Mouse (Mus musculus): Measurements from ENCODE around the gene Socs7.
"Not testable (repeated sequence)": the region's sequence is repeated elsewhere in the genome, so short reads cannot be mapped to it uniquely, and the experiment has no call there.

Socs7 gene

GRCm38 (mm10) chr11:97361948-97362648 lies at the start of gene Socs7:
Gene Socs7, plus strand, starts transcription at chr11:97362551.
- peak; percentile 96 for DNase-seq

- DNase-seq = not testable (repeated sequence)
Measured at GRCm38 (mm10) chr11:97312871-97313270, 49.5 kb upstream of the Socs7 start.

GRCm38 (mm10) chr11:97314110-97314509 lies 48.2 kb upstream of the Socs7 start:
- DNase-seq = no peak

- no peak for DNase-seq
Measured at GRCm38 (mm10) chr11:97314751-97315503, 47.4 kb upstream of the Socs7 start.

GRCm38 (mm10) chr11:97315504-97316503 lies 46.5 kb upstream of the Socs7 start, which contains the start of gene Mrpl45:
Gene Mrpl45, plus strand, starts transcription at chr11:97315716.
- peak; percentile 99 for DNase-seq

- DNase-seq = no peak
Measured at GRCm38 (mm10) chr11:97321197-97321596, 41.2 kb upstream of the Socs7 start.

GRCm38 (mm10) chr11:97321894-97322600 lies 40.3 kb upstream of the Socs7 start:
- DNase-seq = not testable (repeated sequence)

GRCm38 (mm10) chr11:97325224-97325623 lies 37.1 kb upstream of the Socs7 start:
- DNase-seq = no peak

GRCm38 (mm10) chr11:97328148-97328547 lies 34.2 kb upstream of the Socs7 start:
- peak; percentile 53 for DNase-seq

- no peak for DNase-seq
Measured at GRCm38 (mm10) chr11:97330315-97330714, 32.0 kb upstream of the Socs7 start.

- DNase-seq = no peak
Measured at GRCm38 (mm10) chr11:97331231-97332190, 30.8 kb upstream of the Socs7 start.

- DNase-seq = no peak
Measured at GRCm38 (mm10) chr11:97333044-97333443, 29.3 kb upstream of the Socs7 start.

- no peak for DNase-seq
Measured at GRCm38 (mm10) chr11:97333896-97334295, 28.5 kb upstream of the Socs7 start.

GRCm38 (mm10) chr11:97334400-97334799 lies 28.0 kb upstream of the Socs7 start:
- no peak for DNase-seq

GRCm38 (mm10) chr11:97336238-97336637 lies 26.1 kb upstream of the Socs7 start:
- DNase-seq = no peak

- DNase-seq = no peak
Measured at GRCm38 (mm10) chr11:97336751-97337345, 25.5 kb upstream of the Socs7 start.

- no peak for DNase-seq
Measured at GRCm38 (mm10) chr11:97337363-97337762, 25.0 kb upstream of the Socs7 start.

- no peak for DNase-seq
Measured at GRCm38 (mm10) chr11:97338302-97338976, 23.9 kb upstream of the Socs7 start.

GRCm38 (mm10) chr11:97338977-97339315 lies 23.4 kb upstream of the Socs7 start:
- peak; percentile 36 for DNase-seq

- no peak for DNase-seq
Measured at GRCm38 (mm10) chr11:97343175-97343574, 19.2 kb upstream of the Socs7 start.

Data from right cerebral cortex, adult 18-20 months (tissue).